Mouse (Mus musculus) hindbrain, embryonic 13.5 days (tissue): ENCODE results near the gene Tmem123. TPM values are rescaled to one million over a fixed set of nuclear protein-coding genes. Genes with fewer than 3 reads are reported as not detected.

ENCODE experiments used
- ATAC-seq: fragments of 200-750 bp; cut with Nextera tagmentation; 2 replicates; pipeline ENCODE4 v1.8.0; 2017; ENCODE audit warnings: moderate TSS enrichment; ENCODE audit not compliant: low FRiP score
- H3K27ac ChIP-seq: fragments of 300-500 bp; sonication (generic); 2 replicates; pipeline ENCODE4 v1.5.1; 2015; ENCODE audit warnings: inconsistent platforms, mild to moderate bottlenecking, moderate library complexity
- H3K27me3 ChIP-seq: fragments of 300-500 bp; sonication (generic); 2 replicates; pipeline ENCODE4 v1.6.1; 2015; ENCODE audit warnings: mild to moderate bottlenecking, inconsistent platforms
- H3K36me3 ChIP-seq: fragments of 300-500 bp; sonication (generic); 2 replicates; pipeline ENCODE4 v1.6.1; 2015; ENCODE audit warnings: mild to moderate bottlenecking, inconsistent platforms
- H3K4me1 ChIP-seq: fragments of 300-500 bp; sonication (generic); replicated peaks from 2 replicates; pipeline ENCODE4 v1.6.1; 2015; ENCODE audit warnings: inconsistent platforms
- H3K4me2 ChIP-seq: fragments of 300-500 bp; sonication (generic); 2 replicates; pipeline ENCODE4 v1.6.1; 2015; ENCODE audit warnings: inconsistent platforms, mild to moderate bottlenecking, moderate library complexity
- H3K4me3 ChIP-seq: fragments of 300-500 bp; sonication (generic); 2 replicates; pipeline ENCODE4 v1.5.1; 2015; ENCODE audit warnings: mild to moderate bottlenecking, inconsistent platforms
- H3K9ac ChIP-seq: fragments of 300-500 bp; sonication (generic); 2 replicates; pipeline ENCODE4 v1.6.1; 2015; ENCODE audit warnings: mild to moderate bottlenecking, inconsistent platforms
- H3K9me3 ChIP-seq: fragments of 300-500 bp; sonication (generic); 2 replicates; pipeline ENCODE4 v1.6.1; 2016; ENCODE audit warnings: inconsistent platforms
- WGBS: fragments of 180-500 bp; shearing (Covaris S2); methylation state at CpG from one replicate; pipeline ENCODE4 v1.1.7; 2015; 5-methylcytosine and 5-hydroxymethylcytosine counted together
- polyA plus RNA-seq: library from polyadenylated mRNA; unstranded; fragments of >200 nt; fragmentation: Nextera tagmentation; extraction: Ambion mirVana; gene quantifications from 2 replicates; pipeline ENCODE4 v1.2.1, GENCODE M21; 2015

The Tmem123 gene
- polyA plus RNA-seq: 32.7 and 33.4 TPM in 2 replicates

GRCm38 (mm10) chr9:7763614-7764300, at the start of gene Tmem123:
Gene Tmem123 (plus strand): TSS chr9:7764041.
- peaks cover 26% of the 10 kb centered on the region for H3K4me1 ChIP-seq
- 1% methylated on average over 51 of the region's 52 CpGs for WGBS
- peaks cover 20% of the 10 kb centered on the region for H3K27me3 ChIP-seq
- no peaks in the 10 kb centered on the region; the same call in 1 of the 2 replicates for H3K36me3 ChIP-seq
- H3K4me2 ChIP-seq: peak within 1 kb of the TSS; percentile 68
- H3K9ac ChIP-seq: peak within 1 kb of the TSS; percentile 75
- H3K27ac ChIP-seq: peak within 1 kb of the TSS; percentile 76
- H3K4me3 ChIP-seq: peak within 1 kb of the TSS; percentile 74
- peaks cover 6% of the 10 kb centered on the region; the same call in 1 of the 2 replicates for H3K9me3 ChIP-seq
- ATAC-seq: peak; percentile 95

DNA sequence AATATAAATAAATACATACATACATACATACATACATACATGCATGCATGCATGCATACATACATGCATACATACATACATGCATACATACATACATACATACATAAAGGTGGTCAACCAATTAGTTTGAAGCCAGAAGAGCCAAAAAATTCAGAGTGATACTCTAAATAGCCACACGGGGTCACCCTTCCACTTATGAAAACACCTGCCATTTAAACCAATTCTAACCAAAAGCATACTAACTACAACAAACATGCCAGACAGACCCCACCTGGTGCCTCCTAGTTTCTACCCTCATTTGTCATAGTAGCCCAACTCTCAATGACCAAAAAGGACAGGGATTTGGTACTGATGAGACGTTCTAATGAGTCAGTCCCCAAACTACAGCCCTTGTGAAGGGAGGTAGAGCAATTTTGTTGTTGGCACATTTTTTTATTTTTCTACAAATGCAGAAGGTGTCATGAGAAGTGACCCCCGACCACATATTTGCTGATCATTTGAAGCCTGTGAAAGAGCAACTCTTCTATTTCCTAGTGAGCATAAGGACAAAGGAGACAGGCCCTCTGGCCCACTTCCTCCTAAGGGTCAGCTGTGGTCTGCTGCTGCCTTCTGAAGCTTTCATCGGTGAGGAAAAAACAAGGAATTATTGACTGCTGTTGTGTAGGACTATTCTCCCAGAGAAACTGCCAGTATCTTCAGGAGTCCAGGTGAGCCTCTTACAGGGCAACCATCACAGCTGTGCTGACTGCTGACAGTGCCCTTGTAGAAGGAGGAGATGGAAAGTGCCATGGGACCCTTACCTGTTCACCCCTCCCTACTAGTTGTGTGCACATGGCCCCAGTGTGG, 49.6 kb upstream of the Tmem123 start:
- Histone ChIP-seq H3K4me1 (no peaks in the 10 kb centered on the region), H3K27me3 (no peaks in the 10 kb centered on the region), H3K4me2 (no peak overlapping the region), H3K4me3 (no peak overlapping the region), H3K9ac (no peak overlapping the region), H3K27ac (no peak overlapping the region), H3K36me3 (no peaks in the 10 kb centered on the region), H3K9me3 (no peaks in the 10 kb centered on the region)
- WGBS: 39% methylated on average over 4 of the region's 4 CpGs
- ATAC-seq: peak; percentile 66

DNA sequence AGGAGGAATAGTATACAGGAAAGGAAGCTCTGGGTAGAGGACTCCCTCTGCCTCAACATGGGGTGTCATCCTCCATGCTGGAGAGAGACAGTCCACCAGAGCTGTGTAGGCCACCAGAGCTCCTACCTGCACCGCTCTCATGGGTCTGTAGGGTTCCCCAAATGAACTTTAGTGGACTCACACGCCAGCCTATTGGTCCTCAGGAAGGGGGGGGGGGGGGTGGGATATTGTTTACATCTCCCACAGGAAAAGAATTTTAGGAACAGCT, 49.0 kb upstream of the Tmem123 start:
- H3K4me2 ChIP-seq: no peak overlapping the region
- no peaks in the 10 kb centered on the region for H3K27me3 ChIP-seq
- H3K27ac ChIP-seq: no peak overlapping the region
- WGBS: 78% methylated on average over 2 of the region's 2 CpGs
- peak; percentile 61 for ATAC-seq
- H3K36me3 ChIP-seq: no peaks in the 10 kb centered on the region
- no peak overlapping the region for H3K9ac ChIP-seq
- no peak overlapping the region for H3K4me3 ChIP-seq
- no peaks in the 10 kb centered on the region for H3K9me3 ChIP-seq
- H3K4me1 ChIP-seq: no peaks in the 10 kb centered on the region

- H3K27ac ChIP-seq: no peak overlapping the region
- H3K4me3 ChIP-seq: no peak overlapping the region
- no peaks in the 10 kb centered on the region for H3K36me3 ChIP-seq
- no peaks in the 10 kb centered on the region for H3K9me3 ChIP-seq
- no peak overlapping the region for H3K4me2 ChIP-seq
- WGBS: 100% methylated on average over 1 of the region's 1 CpGs
- no peak overlapping the region for H3K9ac ChIP-seq
- no peaks in the 10 kb centered on the region for H3K27me3 ChIP-seq
- no peaks in the 10 kb centered on the region for H3K4me1 ChIP-seq
- ATAC-seq: no peak
Observed at GRCm38 (mm10) chr9:7721543-7721942, 42.3 kb upstream of the Tmem123 start.

GRCm38 (mm10) chr9:7728997-7729396, 34.8 kb upstream of the Tmem123 start:
- no peaks in the 10 kb centered on the region for H3K9me3 ChIP-seq
- no peak overlapping the region for H3K27ac ChIP-seq
- 74% methylated on average over 4 of the region's 4 CpGs for WGBS
- H3K9ac ChIP-seq: no peak overlapping the region
- no peaks in the 10 kb centered on the region for H3K4me1 ChIP-seq
- H3K27me3 ChIP-seq: no peaks in the 10 kb centered on the region
- no peak for ATAC-seq
- no peaks in the 10 kb centered on the region for H3K36me3 ChIP-seq
- H3K4me3 ChIP-seq: no peak overlapping the region
- no peak overlapping the region for H3K4me2 ChIP-seq

DNA sequence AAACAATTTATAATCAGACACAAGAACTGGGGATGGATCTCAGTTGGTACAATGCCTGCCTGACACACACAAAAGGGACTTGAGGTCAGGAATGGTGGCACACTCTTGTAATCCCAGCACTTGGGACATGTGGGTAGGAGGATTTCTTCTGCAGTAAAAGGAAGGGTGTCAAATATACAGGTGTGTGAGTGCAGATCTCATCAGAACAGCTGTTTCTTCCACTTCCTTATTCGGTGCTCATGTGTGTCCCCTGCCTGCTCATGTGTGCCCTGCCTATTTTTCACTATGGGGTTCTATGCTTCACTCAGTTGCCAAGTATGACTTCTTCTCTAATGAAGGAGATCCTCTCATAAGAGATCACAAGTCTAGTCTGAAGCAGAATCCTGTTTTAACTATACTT, 21.1 kb upstream of the Tmem123 start:
- 97% methylated on average over 1 of the region's 1 CpGs for WGBS
- no peak overlapping the region for H3K9ac ChIP-seq
- H3K27me3 ChIP-seq: no peaks in the 10 kb centered on the region
- no peaks in the 10 kb centered on the region for H3K9me3 ChIP-seq
- ATAC-seq: no peak
- H3K4me3 ChIP-seq: no peak overlapping the region
- no peak overlapping the region for H3K27ac ChIP-seq
- H3K4me1 ChIP-seq: no peaks in the 10 kb centered on the region
- no peaks in the 10 kb centered on the region for H3K36me3 ChIP-seq
- no peak overlapping the region for H3K4me2 ChIP-seq

DNA sequence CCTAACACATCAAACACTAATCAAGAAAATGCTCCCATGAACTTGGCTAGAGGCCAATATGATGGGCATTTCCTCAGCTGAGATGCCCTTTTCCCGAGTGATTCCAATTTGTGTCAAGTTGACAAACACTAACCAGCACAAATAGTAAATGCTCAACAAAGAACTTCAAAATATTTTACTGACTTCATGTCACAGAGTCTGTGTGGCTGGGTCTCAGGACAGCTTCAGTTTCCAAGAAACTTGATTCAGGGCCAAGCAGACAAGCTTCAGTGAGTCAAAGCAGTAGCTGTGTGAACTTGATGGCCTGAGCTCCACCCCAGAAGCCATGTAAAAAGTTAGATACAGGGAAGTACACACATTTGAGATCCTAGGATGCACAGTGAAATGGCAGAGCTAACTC, 19.7 kb upstream of the Tmem123 start:
- Histone ChIP-seq H3K36me3 (no peaks in the 10 kb centered on the region), H3K9ac (no peak overlapping the region), H3K4me2 (no peak overlapping the region), H3K4me1 (no peaks in the 10 kb centered on the region), H3K4me3 (no peak overlapping the region), H3K27ac (no peak overlapping the region), H3K9me3 (no peaks in the 10 kb centered on the region), H3K27me3 (no peaks in the 10 kb centered on the region)
- 71% methylated on average over 1 of the region's 1 CpGs for WGBS
- ATAC-seq: no peak

DNA sequence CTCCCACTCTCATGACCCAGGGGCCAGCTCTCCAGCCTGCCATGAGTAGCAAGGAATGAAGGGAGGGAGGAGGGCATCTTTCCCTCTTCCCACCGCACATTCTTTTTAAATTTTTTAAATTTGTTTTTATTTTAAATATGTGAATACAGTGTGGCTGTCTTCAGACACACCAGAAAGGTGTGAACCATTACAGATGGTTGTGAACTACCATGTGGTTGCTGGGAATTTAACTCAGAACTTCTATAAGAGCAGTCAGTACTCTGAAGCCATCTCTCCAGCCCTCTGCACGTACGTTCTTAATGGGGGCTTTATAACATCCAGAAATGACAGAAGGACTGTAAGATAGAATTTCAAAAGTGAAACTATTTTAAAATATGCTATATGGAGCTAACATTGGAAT, 15.0 kb upstream of the Tmem123 start:
- ATAC-seq: no peak
- 87% methylated on average over 3 of the region's 3 CpGs for WGBS
- H3K9ac ChIP-seq: no peak overlapping the region
- no peaks in the 10 kb centered on the region for H3K4me1 ChIP-seq
- H3K27ac ChIP-seq: no peak overlapping the region
- no peak overlapping the region for H3K4me2 ChIP-seq
- H3K36me3 ChIP-seq: no peaks in the 10 kb centered on the region
- H3K9me3 ChIP-seq: no peaks in the 10 kb centered on the region
- H3K4me3 ChIP-seq: no peak overlapping the region
- H3K27me3 ChIP-seq: no peaks in the 10 kb centered on the region

- ATAC-seq: no peak
- Histone ChIP-seq H3K4me3 (no peak overlapping the region), H3K9ac (no peak overlapping the region), H3K27me3 (no peaks in the 10 kb centered on the region), H3K27ac (no peak overlapping the region), H3K4me2 (no peak overlapping the region), H3K9me3 (no peaks in the 10 kb centered on the region), H3K36me3 (no peaks in the 10 kb centered on the region), H3K4me1 (no peaks in the 10 kb centered on the region)
- WGBS: 81% methylated on average over 4 of the region's 4 CpGs
Observed at GRCm38 (mm10) chr9:7749537-7749936, 14.3 kb upstream of the Tmem123 start.

GRCm38 (mm10) chr9:7755889-7756423, 7.9 kb upstream of the Tmem123 start:
- H3K4me3 ChIP-seq: no peak overlapping the region
- peaks cover 6% of the 10 kb centered on the region; the same call in 1 of the 2 replicates for H3K9me3 ChIP-seq
- H3K4me1 ChIP-seq: no peaks in the 10 kb centered on the region
- no peak overlapping the region for H3K9ac ChIP-seq
- WGBS: 78% methylated on average over 2 of the region's 2 CpGs
- no peak for ATAC-seq
- H3K27ac ChIP-seq: no peak overlapping the region
- no peaks in the 10 kb centered on the region; the same call in 1 of the 2 replicates for H3K36me3 ChIP-seq
- H3K4me2 ChIP-seq: no peak overlapping the region
- no peaks in the 10 kb centered on the region for H3K27me3 ChIP-seq

DNA sequence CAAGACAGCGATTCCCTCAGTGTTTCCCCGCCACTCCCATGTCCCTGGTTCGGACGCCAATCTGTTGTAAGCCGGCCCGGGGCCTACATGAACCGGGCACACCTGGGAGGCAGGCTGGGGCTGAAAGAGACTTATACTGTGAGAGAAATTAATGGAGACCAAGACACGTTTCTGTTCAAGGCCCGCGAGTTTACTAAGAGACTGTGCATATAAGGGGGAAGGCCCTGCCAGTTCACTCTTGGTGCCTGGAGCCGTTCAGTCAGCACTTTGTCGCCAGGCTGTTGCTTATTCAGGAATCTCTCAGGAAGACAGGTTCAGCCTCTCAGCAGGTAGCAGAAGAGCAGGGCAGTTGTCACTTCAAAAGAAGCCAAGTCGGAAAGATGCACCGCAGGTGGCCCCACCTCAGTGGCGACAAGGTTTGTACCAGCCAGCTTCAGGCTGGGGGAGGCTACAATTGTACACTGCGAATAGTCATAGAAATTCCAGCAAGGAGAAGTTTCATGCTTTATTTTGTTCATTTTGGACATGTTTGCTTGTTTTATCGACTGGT, 1.9 kb upstream of the Tmem123 start:
- no peak overlapping the region for H3K4me2 ChIP-seq
- no peaks in the 10 kb centered on the region; the same call in 1 of the 2 replicates for H3K36me3 ChIP-seq
- WGBS: 34% methylated on average over 17 of the region's 17 CpGs
- H3K9me3 ChIP-seq: peaks cover 6% of the 10 kb centered on the region; the same call in 1 of the 2 replicates
- H3K27me3 ChIP-seq: peaks cover 20% of the 10 kb centered on the region
- peaks cover 14% of the 10 kb centered on the region for H3K4me1 ChIP-seq
- no peak overlapping the region for H3K27ac ChIP-seq
- no peak overlapping the region for H3K9ac ChIP-seq
- no peak overlapping the region for H3K4me3 ChIP-seq
- ATAC-seq: no peak

DNA sequence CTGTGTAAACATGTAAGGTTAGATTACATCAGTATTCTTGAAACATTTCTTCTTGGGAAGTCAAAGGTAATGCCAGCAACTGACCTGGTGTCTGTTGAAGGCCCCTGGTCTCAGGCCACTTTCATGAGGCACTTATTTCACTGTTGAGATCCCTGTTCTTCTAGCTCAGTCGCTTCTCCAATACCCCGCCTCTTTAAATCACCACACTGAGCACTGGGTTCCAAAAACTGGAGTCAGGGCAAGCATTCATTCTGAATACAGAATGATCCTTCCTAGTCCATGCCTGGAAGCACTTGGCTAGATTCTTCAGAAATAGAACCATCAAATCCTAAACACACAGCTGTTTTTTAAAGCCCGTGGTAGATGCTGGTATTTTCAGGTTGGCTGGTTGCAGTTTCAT, 1.1 kb upstream of the Tmem123 start:
- ATAC-seq: no peak
- WGBS: 78% methylated on average over 3 of the region's 3 CpGs
- Histone ChIP-seq H3K4me1 (peaks cover 20% of the 10 kb centered on the region), H3K4me2 (no peak overlapping the region), H3K27ac (no peak overlapping the region), H3K36me3 (no peaks in the 10 kb centered on the region; the same call in 1 of the 2 replicates), H3K9ac (no peak overlapping the region), H3K9me3 (peaks cover 6% of the 10 kb centered on the region; the same call in 1 of the 2 replicates), H3K4me3 (no peak overlapping the region), H3K27me3 (peaks cover 20% of the 10 kb centered on the region)
